Mouse (Mus musculus) ZHBTc4 (cell line): ENCODE results near the gene Gm382.

Experiments
- DNase-seq: peaks from one replicate; pipeline ENCODE4 v3.0.0-alpha.2; 2011; ENCODE audit warnings: low read depth, low spot score

The Gm382 gene

GRCm38 (mm10) chrX:127039672-127040071 is at the start of gene Gm382:
TSS of gene Gm382 (plus strand) at chrX:127039972.
- DNase-seq: no peak

- DNase-seq: no peak
Measured at GRCm38 (mm10) chrX:127070179-127070578, 30.4 kb downstream of the Gm382 start.

DNA sequence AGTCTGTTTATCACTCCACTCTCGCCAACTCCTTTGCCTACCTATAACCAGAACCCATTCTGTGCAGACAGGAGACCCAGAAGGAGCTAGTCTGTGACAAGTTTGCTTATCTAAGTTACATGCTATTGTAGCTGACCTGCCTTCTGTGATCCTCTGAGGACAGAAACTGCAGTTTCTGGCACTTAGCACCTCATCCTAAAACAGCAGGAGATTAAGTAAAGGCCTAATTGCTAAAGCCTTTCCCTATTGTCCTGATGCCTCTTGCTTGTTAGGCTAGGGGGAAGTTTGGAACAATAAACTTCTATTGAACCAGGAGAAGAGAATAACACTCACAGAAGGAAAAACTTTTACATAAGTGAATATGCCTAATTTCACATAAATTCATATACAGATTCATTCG is 51.5 kb downstream of the Gm382 start:
- peak; percentile 61 for DNase-seq

- DNase-seq: peak; percentile 66
Measured at GRCm38 (mm10) chrX:127093036-127093435, 53.3 kb downstream of the Gm382 start.

DNA sequence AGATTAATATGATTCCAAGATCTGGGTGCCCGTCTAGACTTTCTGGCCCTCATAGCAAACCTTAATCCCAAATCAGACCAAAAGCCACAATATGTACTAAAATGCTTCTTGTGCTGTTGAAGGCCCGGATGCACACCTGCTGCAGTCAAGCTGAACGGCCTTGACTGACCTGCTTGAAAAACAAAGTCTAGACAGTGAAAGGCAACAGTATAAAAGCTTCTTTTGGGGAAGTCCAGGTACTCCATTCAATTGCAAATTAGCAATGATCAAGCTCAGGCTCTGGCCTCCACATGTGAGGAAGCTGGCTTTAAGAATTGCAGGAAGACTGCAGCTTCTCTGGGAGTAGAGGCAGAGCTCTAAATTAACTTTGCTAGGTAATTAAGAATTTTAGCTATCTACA is 54.2 kb downstream of the Gm382 start:
- DNase-seq: peak; percentile 84

- DNase-seq: no peak
Measured at GRCm38 (mm10) chrX:127104341-127104740, 64.6 kb downstream of the Gm382 start.
